Mouse (Mus musculus): Measurements from ENCODE around the gene Wwc1.

The Wwc1 gene

DNA sequence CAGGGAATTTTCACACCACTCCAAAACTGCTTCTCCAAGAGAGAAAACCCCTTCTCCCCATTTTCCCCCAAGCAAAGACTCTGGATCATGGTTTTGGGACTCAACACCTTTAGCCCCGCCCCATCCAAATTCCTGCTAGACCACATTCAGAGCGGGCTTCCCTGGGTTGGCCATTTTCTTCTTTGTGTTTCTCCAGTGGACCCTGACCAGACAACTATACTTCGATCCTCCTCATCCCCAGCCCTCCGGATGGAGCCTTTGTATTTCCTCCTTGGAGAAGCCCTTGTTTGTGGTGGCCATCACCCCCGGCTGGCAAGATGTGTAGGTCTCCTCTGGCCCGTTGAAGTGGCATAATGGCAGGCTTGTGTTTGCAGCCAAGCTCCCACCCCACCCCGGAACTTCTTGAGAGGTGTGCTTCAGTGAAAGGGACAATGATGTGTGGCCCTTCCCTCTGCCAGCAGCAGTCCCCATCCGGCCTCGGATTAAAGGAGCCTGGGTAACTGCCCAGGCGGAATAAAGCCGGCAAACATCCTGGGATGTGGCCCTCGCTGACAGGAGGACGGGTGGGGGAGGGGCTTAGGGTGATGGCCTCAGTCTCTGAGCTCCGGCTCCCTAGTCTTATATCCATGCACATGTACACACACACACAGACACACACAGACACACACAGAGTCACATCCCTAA is 46.8 kb downstream of the Wwc1 start:
- peak; percentile 83 for DNase-seq (ENCODE audit: low read depth, low spot score)

- no peak for DNase-seq (ENCODE audit: low read depth, low spot score)
Observed at GRCm38 (mm10) chr11:35932121-35932885, 48.0 kb downstream of the Wwc1 start.

DNA sequence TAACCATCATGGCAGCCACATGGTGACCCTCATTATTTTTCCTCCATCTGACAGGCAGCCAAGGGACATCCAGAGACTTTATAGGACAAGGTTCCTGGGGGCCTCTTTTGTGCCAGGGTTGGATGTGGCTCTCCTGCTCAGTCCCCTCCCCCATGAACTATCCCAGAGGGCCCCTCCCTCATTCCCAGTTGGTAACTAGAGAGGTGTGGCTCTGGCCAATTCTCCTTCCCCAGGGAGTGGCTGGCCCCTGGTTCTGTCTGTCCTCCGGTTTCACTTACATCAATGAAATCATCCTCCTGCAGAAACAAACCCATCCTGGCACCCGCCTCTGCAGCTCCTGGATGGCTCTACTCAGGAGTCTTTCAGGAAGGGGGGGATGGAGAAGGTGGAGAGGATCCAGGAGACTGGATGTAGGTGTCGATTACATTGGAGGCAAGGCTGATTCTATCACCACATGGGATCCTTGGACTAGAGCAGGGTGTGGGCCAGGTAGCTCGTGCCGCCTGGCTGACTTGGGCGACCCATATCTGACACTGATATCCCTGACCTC is 49.7 kb downstream of the Wwc1 start:
- peak; percentile 82 for DNase-seq (ENCODE audit: low read depth, low spot score)

GRCm38 (mm10) chr11:35928453-35928852 is 51.9 kb downstream of the Wwc1 start:
- DNase-seq (ENCODE audit: low read depth, low spot score): no peak

DNA sequence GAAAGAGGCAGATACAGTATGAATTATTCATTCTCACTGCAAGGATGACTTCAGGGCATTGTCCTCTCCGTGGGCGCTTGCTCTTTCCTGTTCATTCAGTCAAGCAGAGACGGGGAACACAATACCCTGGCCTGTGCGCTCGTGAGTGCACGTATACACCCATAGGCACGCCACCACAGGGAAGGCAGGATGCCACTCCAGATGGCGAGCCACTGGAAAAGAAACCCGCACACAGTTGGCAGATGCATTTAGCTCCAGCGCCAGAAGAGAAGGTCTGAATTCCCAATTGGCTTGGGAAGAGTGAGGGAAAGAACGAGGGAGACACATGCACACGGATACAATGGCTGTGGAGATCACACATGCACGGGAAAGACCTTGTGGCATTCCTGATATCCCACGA is 53.0 kb downstream of the Wwc1 start:
- DNase-seq (ENCODE audit: low read depth, low spot score): peak; percentile 31

DNA sequence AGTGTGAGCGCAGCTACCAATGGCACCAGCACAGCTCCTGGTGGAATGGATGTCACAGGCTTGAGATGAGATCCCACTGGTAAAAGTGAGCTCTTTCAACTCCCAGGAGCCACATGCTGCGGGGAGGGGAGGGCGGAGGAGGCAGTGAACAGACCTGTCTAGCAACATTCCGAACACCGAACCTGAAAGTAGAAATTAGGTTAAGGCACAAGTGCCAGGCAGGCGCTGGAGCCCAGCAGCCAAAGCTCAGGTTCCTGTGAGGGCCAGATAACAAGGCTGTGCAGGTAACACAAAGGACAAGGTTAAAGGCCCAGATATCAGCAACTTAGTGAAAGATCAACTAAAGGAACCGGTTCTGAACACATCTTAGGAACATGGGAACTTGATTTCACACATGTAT is 54.7 kb downstream of the Wwc1 start:
- DNase-seq (ENCODE audit: low read depth, low spot score): peak; percentile 77

DNA sequence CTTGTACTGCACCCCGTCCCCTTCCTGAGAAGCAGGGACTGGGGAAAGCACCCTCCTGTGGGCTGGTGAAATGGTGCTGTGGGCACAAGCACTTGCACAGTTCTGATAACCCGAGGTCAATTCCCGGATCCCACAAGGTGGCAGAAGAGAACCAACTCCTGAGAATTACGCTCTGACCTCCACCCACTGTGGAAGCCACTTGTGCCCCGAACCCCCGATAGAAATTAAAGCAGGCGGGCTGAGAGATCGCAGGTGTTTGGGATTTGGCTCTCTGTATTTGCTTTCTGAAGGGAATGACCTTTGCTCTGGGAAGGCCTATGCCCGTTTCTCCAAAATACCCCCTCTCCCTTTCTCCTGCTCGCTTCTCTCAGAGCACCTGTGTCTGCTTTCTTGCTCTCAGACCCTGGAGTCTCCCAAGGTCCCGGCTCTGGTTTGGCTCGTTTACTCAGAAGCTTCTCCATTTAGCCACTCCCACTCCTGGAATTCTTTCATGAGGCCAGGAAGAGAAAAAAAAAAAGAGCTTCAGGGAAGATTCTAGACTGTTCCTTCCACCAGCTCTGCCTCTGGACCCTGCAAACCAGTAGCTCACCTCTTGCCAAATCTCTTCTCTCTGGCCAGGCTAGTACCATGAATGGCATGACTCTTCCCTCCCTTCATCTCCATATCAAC is 58.0 kb downstream of the Wwc1 start:
- DNase-seq (ENCODE audit: low read depth, low spot score): peak; percentile 73

- no peak for DNase-seq (ENCODE audit: low read depth, low spot score)
Observed at GRCm38 (mm10) chr11:35920776-35921175, 59.6 kb downstream of the Wwc1 start.

DNA sequence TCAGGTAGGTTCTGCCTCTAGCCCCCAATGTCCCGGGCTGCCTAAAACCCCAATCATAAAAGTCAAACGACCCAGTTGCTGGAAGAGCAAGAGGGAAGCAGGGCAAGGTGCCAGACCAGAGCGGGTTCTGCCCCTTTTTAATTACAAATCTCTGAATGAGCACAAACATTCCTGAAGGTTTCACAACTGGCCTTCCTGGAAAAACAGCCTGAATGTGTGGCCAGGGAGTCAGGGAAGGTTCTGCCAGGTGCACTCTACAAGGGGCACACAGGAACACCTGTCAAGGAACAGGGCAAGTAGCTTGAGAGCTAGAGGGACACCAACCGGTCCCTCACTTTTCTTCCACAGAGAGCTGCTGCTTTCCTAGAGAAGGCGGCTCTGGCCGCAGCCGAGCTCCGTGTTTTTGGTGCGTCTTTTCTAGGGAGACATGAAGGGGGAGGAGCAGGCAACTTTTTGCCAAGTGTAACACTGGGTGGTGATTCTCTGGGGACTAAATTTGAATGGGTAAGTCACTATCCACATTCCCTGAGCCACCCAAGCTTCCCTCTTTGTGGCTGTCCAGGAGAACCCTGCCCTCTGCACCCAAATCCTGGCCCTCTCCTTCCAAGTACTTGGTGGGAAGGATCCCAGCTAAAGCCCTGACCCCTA is 60.3 kb downstream of the Wwc1 start:
- no peak for DNase-seq (ENCODE audit: low read depth, low spot score)

DNA sequence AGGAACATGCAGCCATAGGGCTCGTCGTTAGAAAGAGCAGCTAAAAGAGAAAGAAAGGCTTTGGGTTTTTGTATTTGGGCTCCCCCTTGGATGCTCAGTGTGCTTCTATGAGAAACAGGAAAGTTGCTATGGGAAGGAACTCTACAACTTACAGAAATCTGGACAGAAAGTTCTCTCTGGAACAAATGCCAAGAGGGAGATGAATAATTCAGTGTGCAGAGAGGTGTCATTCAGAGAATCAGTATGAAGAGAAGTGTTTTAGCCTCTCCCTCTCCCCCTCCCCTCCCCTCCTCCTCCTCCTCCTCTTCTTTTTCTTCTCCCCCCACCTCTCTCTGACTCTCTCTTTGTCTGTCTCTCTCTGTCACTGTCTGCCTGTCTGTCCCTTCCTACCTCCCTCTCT is 60.9 kb downstream of the Wwc1 start:
- DNase-seq (ENCODE audit: low read depth, low spot score): no peak

DNA sequence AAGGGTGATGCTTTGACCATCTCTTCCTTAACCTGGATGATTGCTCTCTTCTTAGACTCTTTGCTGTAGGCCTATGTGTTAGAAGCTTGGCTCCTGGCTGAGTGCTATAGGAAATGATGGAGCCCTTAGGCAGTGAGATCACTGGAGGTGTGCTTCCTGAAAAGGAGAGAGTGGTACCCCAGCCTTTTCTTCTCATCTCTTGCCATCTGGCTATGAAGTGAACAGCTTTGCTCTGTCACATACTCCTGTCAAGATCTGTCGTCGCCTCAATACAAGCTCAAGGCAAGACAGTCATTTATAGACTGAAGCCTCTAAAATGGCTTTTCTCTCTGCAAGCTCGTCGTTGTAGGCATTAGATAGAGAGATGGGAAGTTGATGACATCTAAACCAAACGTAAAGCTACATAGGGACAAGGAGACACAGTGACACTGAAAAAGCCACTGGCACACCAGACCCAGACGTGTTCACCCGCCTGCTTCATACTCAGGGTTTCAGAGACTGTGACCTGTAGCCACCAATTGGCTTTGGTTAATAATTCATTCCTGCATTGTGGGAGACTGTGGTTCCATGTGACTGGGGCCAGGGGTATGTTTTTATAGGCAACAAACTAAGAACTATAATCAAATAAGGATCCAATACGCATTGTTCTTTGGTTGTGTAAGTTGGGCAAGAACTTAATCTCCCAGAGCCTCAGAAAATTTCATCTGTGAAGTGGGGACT is 63.7 kb downstream of the Wwc1 start:
- DNase-seq (ENCODE audit: low read depth, low spot score): no peak

DNA sequence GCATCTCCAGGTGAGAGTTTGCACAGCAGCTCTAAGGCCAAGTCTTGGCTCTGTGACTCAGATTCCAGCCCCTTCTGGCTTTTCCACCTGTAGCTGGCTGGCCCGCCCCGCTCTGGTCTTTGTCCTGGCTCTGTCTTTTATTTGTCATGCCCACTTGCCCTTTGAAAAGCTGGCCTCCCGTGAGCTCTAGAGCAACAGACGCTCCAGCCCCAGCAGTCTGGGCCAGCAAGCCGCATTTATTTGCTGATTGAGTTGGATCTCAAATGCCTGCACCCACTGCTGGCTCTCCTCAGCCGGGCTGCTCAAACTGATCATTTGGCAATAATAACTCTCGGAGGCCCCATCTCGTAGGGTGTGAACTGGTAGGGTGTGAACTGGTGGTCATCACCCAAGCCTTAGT is 64.8 kb downstream of the Wwc1 start:
- DNase-seq (ENCODE audit: low read depth, low spot score): no peak

GRCm38 (mm10) chr11:35913418-35914044 is 66.8 kb downstream of the Wwc1 start:
- no peak for DNase-seq (ENCODE audit: low read depth, low spot score)

- no peak for DNase-seq (ENCODE audit: low read depth, low spot score)
Observed at GRCm38 (mm10) chr11:35904955-35905550, 75.3 kb downstream of the Wwc1 start.

DNA sequence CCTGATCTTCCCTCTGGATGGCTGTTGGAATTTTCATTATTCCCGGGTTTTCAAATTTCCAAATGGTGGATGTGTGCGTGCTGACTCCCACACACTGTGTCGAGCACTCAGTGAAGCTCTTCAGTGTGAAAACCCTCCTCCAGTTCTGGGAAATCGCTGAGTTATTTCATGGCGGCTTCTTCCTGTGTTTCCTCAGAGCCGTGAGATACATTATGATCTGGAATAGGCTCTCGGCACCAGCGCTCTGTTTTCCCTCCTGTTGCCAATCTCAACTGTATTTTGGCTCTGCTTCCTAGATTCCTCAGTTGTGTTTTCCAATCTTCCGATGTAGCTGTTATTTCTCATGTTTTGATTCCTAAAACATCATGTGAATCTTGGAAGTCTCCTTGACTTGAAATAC is 77.2 kb downstream of the Wwc1 start:
- DNase-seq (ENCODE audit: low read depth, low spot score): no peak

- no peak for DNase-seq (ENCODE audit: low read depth, low spot score)
Observed at GRCm38 (mm10) chr11:35899946-35900345, 80.4 kb downstream of the Wwc1 start.

- peak; percentile 41 for DNase-seq (ENCODE audit: low read depth, low spot score)
Observed at GRCm38 (mm10) chr11:35893454-35893853, 86.9 kb downstream of the Wwc1 start.

DNA sequence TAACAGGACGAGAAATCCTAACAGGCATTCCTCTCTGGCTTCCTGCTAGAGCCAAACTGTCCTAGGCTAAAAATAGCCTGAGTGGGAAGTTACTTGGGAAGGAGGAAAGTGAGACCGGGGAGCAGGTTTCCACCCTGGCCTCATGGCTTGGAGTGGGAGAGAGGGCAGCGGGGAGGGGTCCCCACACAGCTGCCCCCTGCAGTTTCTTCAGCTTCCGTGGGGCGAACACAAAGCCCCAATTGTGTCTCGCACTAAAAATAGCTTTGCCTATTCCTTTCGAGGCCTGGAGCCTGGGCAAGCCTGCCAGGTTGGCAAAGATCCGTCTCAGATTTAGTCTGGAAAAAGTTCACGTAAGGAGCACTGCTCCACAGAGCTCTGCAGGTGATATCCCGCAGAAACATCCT is 87.3 kb downstream of the Wwc1 start:
- DNase-seq (ENCODE audit: low read depth, low spot score): peak; percentile 36

- no peak for DNase-seq (ENCODE audit: low read depth, low spot score)
Observed at GRCm38 (mm10) chr11:35892293-35892692, 88.0 kb downstream of the Wwc1 start.

DNA sequence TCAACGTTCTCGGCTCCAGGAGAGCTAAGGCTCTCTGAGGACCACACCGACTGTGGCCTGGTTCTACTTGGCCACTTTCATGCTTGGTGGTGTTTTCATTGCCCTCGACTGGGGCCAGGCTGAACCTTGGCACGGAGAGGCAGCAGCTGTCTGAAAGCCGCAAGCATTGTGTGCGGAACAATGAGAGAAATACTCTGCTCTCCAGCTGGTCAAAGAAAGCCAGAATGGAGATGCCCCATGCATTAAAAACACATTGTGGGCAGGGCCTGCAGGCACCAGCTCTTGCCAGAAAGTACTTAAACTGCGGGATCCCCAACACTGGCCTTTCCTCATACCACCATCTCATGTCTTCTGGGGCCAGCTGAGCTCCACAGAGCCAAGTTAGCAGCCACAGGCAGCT is 91.5 kb downstream of the Wwc1 start:
- DNase-seq (ENCODE audit: low read depth, low spot score): no peak
